Mouse (Mus musculus): Measurements from ENCODE around the gene Tlcd2.

DNA sequence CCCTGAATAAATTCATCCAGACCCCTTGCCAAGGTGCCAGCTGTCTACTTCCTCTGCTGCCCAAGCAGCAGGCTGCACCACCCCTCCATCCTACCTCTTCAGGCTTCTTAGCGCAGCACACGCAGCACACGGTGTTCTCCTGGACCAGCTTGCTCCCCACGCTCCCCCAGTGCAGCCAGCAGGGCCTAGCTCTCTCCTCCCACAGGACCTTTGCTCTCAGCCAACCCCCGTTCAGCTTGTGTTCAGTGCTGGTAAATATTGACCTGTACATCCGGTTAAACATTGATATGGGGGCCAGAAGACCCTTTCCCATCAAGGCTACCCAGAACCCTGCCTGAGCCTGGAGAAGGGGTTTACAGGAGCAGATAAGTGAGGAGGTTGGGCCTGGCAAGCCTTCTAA, 22.2 kb upstream of the Tlcd2 start, which contains the start of gene Serpinf2:
- TF ChIP-seq CTCF (IDR thresholded peaks at IDR 0.05) (no peak), EP300 (IDR thresholded peaks at IDR 0.05) (no peak)
